Mouse (Mus musculus) lung, postnatal 0 days (tissue): ENCODE data around the gene Hps4.

Source experiments
- CTCF ChIP-seq: IDR thresholded peaks from 2 replicates; pipeline ENCODE4 v1.5.1; 2016; ENCODE audit warnings: antibody characterized with exemption, mild to moderate bottlenecking
- EP300 ChIP-seq: IDR thresholded peaks from 2 replicates; pipeline ENCODE4 v1.6.1; 2016; ENCODE audit warnings: antibody characterized with exemption, mild to moderate bottlenecking, control low read depth

DNA sequence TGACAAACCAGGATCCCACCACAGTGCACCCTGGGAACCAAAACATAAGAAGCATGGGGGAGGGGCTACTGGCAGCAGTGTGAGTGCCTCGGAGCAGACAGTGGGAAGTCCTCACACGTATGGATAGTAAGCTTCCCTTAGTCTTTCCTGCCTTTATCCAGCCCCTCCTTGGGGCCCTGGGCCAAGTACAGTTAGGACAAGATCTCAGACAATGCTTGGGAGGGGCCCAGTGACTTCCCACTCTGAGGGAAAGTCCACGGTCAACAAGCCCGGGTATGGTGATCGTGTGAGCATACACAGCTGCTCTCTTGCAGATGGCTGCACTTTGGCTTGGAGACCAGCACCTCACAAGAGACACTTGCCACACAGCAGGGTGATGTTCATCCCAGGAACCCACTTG is 25.6 kb upstream of the Hps4 start:
- TF ChIP-seq CTCF (no peak), EP300 (peak; percentile 33; the same call in 1 of the 2 replicates)
